Mouse (Mus musculus): ENCODE measurements around the gene Igsf21. TPM values are rescaled to one million over a fixed set of nuclear protein-coding genes. Genes with fewer than 3 reads are reported as not detected.

The Igsf21 gene
- total RNA-seq, 2 experiments from 2014 or later = not detected

DNA sequence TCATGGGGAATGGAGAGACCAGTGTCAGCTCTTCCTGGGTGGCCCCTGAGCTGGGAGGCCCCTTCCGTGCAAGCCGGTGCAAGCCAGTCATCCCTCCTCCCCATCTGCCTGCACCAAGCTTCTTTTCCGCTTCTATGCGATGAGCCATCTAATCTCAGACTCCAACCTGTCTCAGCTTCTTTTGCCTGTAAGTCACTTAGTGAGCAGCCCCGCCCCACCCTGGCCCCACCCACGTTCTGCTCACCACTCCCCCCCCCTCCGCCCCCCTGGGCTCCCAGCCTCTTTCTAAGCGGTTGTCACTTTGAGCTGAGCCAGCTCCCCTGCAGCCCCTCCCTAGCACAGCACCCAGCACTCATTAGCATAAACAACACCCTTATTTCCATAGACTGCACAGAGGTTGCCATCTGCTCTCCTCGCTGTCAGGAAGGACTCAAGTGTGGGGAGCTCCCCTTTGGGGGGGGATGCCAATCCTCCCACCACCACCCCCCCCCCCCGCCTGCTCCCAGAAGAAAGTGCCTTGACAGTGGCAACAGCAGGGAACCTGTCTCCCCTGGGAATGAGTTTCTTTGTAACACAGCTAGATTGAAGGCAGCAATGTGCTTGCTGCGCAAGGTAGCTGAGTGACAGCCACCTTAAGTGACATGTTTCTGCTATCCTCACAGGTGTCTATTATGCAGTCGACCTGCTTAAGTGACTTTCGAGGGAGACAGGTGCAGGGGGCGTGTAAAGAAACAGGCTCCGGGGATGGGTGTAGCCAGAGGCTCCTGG is 176.8 kb downstream of the Igsf21 start:
- no peak for ATAC-seq (ENCODE audit: poor library complexity, severe bottlenecking)

DNA sequence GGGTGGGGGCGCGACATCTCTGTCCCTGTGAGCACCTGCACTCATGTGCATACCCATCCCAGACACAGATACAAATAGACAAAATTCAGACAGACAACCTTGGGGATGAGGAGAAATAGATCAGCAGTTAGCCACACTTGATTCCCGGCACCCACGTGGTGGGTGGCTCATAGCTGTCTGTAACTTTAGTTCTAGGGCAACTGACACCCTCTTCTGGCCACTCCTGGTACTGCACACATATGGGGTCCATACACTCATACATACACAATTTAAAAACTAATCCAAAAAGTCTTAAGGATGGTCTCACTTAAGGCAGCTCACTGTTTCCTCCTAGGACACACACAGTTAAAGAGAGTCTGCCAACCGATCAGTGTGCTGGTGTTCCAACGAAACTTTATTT is 178.1 kb downstream of the Igsf21 start:
- no peak for ATAC-seq (ENCODE audit: poor library complexity, severe bottlenecking)

DNA sequence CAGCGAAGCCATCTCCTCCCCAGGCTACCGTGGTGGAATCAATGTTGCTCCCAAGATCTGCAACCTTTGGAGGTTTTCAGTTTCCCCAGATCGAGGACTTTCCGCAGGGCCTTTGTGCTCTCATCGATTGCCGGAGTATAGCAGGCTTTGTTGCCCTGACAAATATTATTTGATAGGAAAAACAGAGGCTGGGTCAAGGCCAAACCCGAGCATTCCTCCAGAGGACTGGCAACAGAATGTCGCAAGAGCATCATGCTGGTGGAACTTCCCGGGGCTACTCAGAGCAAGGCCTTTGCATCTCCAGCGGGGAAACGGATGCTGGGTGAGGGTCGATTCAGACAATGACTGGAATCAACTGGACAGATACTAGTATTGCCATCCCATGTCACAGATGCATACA is 180.6 kb downstream of the Igsf21 start:
- ATAC-seq (ENCODE audit: poor library complexity, severe bottlenecking) = no peak

DNA sequence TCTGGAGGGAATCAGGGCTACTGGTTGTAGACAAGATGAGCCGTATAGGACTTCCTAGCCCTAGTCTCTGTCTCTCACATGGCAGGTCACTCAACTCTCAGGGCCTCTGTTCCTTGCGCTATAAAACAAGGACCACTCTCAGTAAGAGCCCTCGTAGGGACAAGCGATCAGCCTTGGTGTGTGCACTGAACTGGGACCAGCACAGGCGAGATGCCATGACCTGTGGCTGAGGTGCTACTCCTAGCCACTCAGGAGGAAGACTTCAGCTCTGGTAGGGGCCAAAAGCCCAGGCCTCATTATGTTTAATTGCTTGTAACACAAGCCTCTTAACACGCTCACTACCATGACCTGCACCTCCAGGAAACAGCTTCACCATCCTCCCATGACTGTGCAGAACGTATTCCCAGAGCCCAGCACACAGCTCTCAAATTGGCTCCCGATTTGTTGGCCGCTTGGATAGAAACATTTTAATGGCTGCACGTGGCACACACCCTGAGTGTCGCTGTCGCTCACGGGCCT is 183.4 kb downstream of the Igsf21 start:
- no peak for ATAC-seq (ENCODE audit: poor library complexity, severe bottlenecking)

DNA sequence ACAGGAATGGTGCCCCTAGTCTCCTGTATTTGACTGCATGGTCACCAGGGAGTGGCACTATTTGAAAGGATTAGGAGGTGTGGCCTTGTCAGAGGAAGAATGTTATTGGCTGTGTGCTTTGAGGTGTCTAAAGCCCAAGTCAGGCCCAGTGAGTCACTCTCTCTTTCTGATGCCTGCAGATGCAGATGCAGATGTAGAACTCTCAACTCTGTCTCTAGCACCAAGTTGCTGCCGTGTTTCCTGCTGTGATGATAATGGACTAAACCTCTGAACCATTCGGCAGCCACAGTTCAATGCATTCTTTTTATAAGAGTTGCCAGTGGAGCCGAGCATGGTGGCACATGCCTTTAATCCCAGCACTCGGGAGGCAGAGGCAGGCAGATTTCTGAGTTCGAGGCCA is 186.3 kb downstream of the Igsf21 start:
- ATAC-seq (ENCODE audit: poor library complexity, severe bottlenecking) = no peak

DNA sequence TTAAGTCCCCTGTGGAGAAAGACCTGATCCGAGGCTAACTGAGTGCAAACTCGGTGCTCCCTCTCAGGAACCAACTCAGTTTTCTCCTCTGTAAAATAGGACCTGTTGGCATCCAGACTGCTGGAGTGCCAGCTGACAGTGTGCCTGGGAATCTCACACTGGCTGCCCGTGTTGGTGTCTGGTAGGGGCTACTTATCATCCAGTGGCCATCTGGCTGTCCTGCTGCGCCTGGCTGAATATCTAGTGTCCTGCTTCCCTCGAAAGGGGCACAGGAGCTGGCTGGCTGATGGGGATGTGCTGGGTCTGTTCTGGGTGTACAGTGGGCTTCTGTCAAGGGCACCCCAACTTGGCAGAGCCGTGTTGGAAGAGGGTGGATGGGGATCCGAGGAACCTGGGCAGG is 193.5 kb downstream of the Igsf21 start:
- no peak for ATAC-seq (ENCODE audit: poor library complexity, severe bottlenecking)

DNA sequence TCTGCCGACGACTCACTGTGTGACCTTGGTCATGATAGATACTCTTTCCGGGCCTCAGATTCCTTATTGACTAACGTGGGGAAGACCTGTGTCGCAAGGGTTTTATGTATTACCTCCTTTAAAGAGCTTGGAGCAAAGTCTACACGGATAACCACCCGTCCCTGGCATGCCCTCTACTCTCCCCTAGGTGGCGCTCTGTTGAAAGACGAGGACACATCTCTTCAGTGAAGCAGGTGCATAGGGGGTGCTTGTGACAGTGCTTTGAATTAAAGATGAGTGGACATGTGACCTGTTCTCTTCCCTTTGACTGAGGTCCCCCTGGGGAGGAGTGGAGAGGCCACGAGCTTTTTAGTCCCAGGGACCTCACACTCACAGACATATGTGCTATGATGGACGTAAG is 194.0 kb downstream of the Igsf21 start:
- ATAC-seq (ENCODE audit: poor library complexity, severe bottlenecking) = no peak

DNA sequence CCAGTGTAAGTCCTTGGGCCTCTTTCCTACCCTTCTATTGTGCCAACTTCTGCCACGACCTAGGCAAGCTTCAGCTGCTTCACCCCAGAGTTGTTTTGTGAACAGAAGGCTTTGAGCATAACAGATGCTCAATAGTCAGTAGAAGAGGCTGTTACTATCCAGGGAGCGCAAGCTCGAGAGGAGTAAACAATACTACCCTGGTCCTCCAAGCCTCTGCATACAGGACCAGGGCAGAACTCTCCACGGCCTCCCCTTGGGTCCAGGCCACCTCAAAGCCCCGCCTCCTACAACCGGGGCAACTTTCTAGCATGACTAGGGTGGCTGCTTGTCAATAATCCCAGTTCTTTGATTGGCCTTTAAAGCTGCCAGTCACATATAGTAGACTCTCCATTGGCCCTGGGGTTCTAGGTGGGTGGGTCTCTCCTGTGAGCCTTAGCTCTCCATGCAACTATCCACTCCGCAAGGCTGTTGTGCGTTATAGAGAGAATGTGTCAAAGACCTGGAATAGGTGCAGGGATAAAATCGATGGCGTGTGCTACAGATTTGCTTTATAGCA is 198.7 kb downstream of the Igsf21 start:
- no peak for ATAC-seq (ENCODE audit: poor library complexity, severe bottlenecking)

DNA sequence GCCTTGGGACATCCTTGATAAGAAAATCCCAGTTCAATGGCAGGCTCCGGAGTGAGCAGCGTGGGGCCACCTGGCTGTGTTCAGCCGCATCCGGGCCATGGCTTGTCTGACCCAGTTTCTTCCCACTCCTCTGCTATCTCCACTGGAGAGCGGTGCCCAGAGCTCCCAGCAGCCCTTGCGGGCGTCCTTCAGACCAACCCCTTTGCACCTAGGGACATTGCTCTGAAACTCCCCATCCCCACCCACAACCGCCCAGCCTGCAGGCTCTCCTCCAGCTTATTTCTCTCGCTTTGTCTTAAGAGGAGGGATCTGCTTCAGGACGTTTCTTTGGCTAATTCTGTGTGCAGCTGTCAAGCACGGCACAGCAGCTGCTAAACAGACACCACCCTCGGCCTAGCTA is 202.6 kb downstream of the Igsf21 start:
- no peak for ATAC-seq (ENCODE audit: poor library complexity, severe bottlenecking)

DNA sequence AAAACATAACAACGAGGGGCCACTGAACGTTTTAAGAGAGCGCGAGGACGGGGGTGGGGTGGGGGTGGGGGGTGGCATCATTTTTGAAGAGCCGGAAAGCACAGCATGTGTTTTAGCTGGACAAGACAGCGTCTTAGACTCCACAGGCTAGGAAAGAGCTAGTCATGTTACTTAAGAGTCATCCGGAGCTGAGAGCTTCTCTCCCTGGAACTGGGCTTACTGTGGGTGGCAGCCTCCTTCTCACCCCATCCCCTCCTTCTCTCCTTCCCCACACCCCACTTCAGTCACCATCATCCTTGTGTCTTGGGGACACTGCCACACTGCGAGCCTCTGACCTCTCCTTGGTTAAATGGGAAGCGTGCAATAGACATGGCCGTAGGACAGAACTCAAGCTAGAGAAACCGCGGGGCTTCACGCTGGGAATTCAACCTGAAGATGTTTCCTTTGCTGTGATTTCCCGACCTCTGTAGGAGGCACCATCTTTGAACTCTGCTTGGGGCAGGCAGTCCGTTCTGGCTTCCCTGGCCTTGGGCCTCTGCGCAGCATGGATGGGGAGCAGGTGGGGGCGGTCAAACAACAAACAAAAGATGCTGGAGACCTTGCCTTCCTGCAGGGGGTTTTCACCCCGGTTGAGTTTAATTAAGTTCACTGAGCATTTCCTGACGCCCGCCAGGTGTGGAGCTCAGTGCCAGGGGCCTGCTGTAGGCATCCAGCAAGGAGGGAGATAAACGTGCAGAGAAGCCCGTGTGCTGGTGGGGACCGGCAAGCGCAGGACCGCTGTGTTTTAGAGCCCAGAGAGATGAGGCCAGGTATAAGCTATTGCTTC is 207.8 kb downstream of the Igsf21 start:
- no peak for ATAC-seq (ENCODE audit: poor library complexity, severe bottlenecking)

DNA sequence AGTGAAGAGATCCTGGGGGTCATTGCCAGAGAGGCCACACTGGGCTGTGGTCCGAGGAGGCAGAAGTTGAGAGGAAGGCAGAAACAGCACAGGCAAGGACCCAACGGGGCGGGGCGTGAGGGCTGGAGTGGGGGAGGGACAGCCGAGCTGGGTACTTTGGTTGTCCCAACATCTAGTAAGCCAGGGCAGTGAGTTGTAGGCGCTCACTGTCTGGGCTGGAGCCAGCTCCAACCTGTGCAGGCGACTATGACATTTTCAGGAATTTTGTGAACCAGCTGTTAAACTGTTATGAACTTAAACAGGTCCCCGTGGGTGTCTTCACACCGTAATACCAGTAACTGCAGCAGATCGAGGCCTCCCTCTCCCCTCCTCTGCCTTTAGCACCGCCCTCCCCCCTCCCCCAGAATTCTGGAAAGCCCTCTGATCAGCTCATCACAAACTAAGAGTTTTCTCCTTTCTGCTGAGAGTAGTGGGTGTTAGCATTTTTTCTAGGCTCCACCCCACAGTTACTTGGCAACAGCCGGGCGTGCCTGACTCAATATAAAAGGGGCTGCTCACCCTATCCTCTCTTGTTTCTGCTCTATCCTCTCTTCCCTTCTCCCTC is 208.7 kb downstream of the Igsf21 start:
- no peak for ATAC-seq (ENCODE audit: poor library complexity, severe bottlenecking)

DNA sequence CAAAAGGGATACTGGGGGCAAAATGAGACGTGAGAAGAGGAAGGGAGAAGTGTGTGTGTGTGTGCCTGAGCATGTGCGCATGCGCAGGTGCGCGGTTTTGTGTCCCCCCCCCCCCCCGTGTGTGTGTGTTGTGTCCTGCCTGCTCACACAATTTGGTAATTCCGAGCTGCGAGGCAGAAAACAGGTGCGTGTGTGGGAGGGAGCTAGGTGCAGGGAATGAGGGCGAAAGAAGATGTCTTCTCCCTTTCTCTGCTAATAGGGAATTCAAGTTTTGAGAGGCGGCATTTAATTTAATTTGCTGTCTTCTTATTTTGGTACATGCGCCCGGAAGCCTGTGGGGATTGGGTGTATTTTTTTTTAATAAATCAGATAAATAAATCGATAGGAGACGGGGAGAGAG is 211.4 kb downstream of the Igsf21 start:
- ATAC-seq (ENCODE audit: poor library complexity, severe bottlenecking) = no peak

DNA sequence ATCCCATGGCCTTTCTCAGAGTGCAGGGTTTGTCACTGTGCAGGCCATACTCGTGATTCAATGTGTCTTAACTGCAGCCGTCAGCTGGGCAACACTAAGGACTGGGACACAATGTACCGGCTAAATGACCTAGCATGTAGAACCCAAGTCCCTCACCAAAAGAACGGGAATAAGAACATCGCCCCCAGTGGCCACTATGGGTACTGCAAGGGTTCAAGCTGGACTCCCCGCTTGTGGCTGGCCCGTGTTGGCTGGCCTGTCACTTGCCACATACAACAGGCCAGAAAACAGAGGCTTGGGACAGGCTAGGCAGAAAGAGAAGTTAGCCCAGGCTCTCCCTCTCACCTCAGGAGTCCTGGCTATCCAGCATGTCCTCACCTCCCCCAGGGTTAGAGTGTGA is 213.2 kb downstream of the Igsf21 start:
- no peak for ATAC-seq (ENCODE audit: poor library complexity, severe bottlenecking)

DNA sequence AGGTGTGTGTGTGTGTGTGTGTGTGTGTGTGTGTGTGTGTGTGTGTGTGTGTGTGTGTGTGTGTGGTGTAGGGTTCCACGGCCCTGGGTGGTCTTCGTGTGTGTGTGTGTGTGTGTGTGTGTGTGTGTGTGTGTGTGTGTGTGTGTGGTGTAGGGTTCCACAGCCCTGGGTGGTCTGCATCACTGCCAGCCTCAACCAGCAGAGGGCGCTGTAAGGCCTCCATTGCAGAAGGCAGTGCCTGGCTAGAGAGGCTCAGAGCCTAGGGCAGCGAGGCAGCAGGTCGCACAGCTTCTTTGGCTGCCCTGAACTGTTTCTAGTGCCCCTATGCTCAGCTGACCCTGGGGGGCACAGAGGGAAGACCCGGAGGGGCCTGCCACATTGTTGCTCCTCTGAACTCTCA is 216.2 kb downstream of the Igsf21 start:
- ATAC-seq (ENCODE audit: poor library complexity, severe bottlenecking) = no peak

DNA sequence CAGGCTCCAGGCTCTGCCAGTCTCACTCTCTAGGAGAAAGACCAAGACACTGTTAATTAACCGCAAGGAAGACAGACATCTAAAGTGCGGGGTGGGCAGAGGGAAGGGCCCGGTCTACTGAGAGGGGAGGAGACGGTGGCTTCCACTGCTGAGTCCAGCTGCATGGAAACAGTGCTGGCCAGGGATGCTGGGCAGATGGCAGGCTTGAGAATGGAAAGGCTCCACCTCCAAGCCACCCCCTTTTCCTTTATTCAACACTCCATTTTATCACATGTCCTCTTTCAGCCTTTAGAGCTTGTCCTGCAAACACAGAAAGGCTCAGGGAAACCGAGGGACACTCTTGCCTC is 216.6 kb downstream of the Igsf21 start:
- ATAC-seq (ENCODE audit: poor library complexity, severe bottlenecking) = no peak

DNA sequence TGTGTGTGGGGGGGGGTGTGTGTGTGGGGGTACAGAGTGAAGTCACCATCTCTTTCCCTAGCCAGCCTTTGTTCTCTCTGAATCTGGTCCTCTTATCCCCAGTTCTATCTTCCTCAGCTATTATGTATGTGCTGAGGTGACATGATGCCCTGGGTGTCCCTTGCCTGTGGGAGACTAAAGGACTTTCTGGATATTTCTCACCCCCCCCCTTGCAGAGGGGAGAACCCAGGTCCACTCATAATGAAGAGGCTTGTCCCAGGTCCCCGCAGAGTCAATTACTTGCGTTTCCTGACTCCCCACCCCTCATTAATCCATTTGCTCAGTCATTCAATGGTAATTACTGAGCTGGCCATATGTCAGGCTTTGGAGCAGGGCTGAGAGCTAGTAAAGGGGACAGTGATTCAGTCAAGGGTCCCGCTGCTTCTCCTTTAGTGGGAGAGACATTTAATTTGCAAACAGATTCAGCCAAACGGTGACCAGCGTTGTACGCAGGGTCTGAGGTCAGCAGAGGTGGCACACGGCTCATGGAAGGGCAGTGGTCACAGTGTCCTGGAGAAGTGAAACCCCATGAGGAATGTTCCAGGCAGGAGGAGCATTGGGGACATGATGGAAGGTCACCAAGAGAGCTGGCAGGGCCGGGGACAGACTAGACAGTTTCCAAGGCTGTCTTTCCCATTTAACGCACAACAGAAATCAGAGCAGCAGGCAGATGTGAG is 217.1 kb downstream of the Igsf21 start:
- ATAC-seq (ENCODE audit: poor library complexity, severe bottlenecking) = no peak

DNA sequence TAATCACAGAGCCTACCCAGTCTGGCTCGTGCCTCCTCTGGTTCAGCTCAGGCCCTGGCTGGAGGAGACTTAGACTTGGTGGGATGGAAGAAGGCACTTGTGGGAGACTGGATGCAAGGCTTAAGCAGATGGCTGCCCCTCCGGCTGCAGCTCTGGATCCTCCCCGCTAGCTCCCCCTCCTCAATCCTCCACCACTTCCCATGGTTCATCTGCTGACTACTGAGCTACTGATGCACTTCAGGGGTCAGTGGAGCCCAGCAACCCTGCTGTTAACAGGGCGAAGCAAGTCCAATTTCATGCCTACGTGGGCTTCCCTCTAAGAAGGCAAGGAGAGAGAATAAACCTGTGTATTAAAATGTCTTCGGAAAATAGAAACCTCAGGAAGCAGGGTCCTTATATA is 222.8 kb downstream of the Igsf21 start:
- no peak for ATAC-seq (ENCODE audit: poor library complexity, severe bottlenecking)

DNA sequence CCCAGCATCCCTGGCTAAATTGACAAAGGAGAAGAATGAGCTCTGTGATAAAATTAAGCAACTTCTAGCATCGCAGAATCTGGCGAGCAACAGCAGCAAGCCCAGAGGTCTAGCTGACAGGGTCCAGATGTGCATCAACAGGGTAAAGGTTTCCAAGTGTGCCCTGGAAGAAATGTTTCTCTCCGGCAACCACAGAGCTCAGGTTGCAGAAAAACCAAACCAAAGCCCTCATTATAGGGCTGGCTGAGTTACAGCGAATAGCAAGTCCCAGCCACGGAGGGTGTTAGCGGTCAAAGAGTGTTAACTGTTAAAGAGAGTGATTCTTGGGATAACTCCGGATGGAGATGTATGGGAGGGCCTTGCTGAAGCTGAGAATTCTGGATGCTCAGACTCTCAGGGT is 230.7 kb downstream of the Igsf21 start:
- ATAC-seq (ENCODE audit: poor library complexity, severe bottlenecking) = no peak

DNA sequence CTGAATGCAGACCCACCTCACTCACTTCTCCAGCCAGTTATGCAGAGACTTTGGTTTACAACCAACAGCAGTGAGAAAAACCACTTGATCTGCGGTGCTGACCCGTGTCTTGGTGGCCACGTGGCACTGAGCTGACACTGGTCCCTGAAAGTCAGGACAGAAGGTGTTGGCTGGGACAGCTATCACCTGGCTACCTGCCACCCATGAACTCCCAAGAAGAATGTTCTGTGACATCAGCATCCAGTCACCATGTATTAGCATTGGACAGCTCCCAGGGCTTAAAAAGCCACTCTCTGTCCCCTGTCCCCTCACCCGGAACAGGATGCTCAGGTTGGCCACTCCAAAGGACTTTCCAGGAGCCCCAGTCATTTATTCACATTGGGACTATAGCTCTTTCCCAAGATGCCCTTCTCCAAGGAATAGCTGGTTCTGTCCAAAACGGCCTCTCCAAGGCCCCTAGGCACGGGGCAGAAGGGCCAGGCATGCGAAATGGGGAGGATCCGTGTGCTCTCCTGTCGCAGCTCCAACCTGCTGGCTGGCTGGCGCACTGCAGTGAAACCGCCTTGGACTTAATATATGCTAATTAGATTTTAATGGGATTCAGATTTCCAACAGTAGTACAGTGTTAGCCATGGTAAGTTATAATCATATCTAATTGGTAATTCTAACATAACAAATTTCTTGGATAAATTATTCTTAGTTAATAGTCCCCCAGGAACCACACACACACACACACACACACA is 235.7 kb downstream of the Igsf21 start:
- no peak for ATAC-seq (ENCODE audit: poor library complexity, severe bottlenecking)

DNA sequence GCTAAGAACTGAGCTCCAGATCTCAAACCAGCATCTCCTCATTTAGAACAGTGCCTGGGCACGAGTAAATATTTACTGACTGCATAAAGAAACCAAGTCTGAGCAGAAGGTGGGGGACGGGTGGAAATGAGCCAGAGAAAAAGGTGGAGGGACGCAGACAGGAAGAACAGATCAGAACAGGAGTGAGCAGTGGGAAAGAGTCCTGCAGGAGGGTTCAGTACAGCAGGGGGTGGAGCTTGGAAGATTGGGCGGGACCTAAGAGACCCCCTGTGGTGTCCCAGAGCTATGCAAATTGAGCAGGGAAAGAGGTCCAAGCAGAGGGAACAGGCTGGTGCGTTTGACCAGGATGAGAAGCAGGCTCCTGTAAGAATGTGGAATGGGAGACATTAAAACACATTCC is 241.7 kb downstream of the Igsf21 start:
- no peak for ATAC-seq (ENCODE audit: poor library complexity, severe bottlenecking)

Measured in megakaryocyte, adult 5-6 weeks (primary cell).